Mouse (Mus musculus) heart, postnatal 36 days (tissue): ENCODE results near the gene Kctd5. TPM values are rescaled to one million over a fixed set of nuclear protein-coding genes. Genes with fewer than 3 reads are reported as not detected.

Source experiments
- microRNA-seq, 2 experiments: library from miRNA; unstranded; fragments of <30 nt; microRNA quantifications; one replicate each; pipeline ENCODE4 v1.2.0; 2021; ENCODE audit warnings: borderline number of aligned reads in 2 of 2
- total RNA-seq, 2 experiments: library from RNA; stranded (reverse); gene quantifications; 2 replicates each; pipeline ENCODE4 v1.2.3; 2021

Kctd5 gene
- total RNA-seq, 2 experiments from 2014 or later = 8.8 to 11.4 TPM

Small RNAs within 50 kb of the gene (microRNA-seq; reads per million reads assigned to microRNA genes)
- 0 reads per million in 2 experiments for gene Gm27700

Other genes with a start within 250 kb of the Kctd5 start
- 100 to 1,000 TPM; 345 to 363 TPM for gene Elob, start 244.3 kb downstream of the Kctd5 start, total RNA-seq
- not detected for gene Prss33, start 237.4 kb downstream of the Kctd5 start, total RNA-seq
- not detected for gene Prss32, start 229.6 kb downstream of the Kctd5 start, total RNA-seq
- not detected for gene Prss41, start 229.3 kb downstream of the Kctd5 start, total RNA-seq
- not detected for gene Prss21, start 205.4 kb downstream of the Kctd5 start, total RNA-seq
- not detected for gene Dcpp1, start 192.6 kb downstream of the Kctd5 start, total RNA-seq
- not detected for gene Dcpp2, start 192.6 kb downstream of the Kctd5 start, total RNA-seq
- not detected for gene Dcpp3, start 156.0 kb downstream of the Kctd5 start, total RNA-seq
- not detected for gene Sbp, start 131.8 kb downstream of the Kctd5 start, total RNA-seq
- gene Sbpl, start 118.2 kb downstream of the Kctd5 start, total RNA-seq = not detected
- not detected for gene Prss30, start 92.9 kb downstream of the Kctd5 start, total RNA-seq
- gene Prss22, start 75.4 kb downstream of the Kctd5 start, total RNA-seq = not detected
- gene Prss27, start 35.3 kb downstream of the Kctd5 start, total RNA-seq = not detected
- gene Pdpk1, start 77.4 kb upstream of the Kctd5 start, total RNA-seq = 10 to 100 TPM; 41.0 to 45.2 TPM
- 10 to 100 TPM; 10.8 to 15.0 TPM for gene Amdhd2, start 90.3 kb upstream of the Kctd5 start, total RNA-seq
- gene Atp6v0c, start 96.2 kb upstream of the Kctd5 start, total RNA-seq = 100 to 1,000 TPM; 227 to 247 TPM
- 1 to 10 TPM; 8.4 to 9.4 TPM for gene Tbc1d24, start 132.1 kb upstream of the Kctd5 start, total RNA-seq
- gene Ntn3, start 136.0 kb upstream of the Kctd5 start, total RNA-seq = under 1 TPM; 0.58 to 0.68 TPM
- 1 to 10 TPM; 2.1 to 3.2 TPM for gene Tedc2, start 147.4 kb upstream of the Kctd5 start, total RNA-seq
- gene Ccnf, start 178.0 kb upstream of the Kctd5 start, total RNA-seq = 1 to 10 TPM in 1 of 2 experiments, under 1 TPM in 1; 0.92 to 1.1 TPM